Mouse (Mus musculus) layer of hippocampus, adult 2 months (tissue): ENCODE measurements around the gene Itgb6. TPM values are rescaled to one million over a fixed set of nuclear protein-coding genes. Genes with fewer than 3 reads are reported as not detected.

ENCODE experiments used
- DNase-seq, 2 experiments: peaks; one replicate each; pipeline ENCODE4 v3.0.0; 2022; ENCODE audit warnings: low spot score in 2 of 2
- H3K27ac ChIP-seq: fragments of 200-600 bp; 2 replicates; pipeline ENCODE4 v1.8.1; 2022
- H3K4me3 ChIP-seq: fragments of 200-600 bp; 2 replicates; pipeline ENCODE4 v1.8.1; 2022; ENCODE audit warnings: mild to moderate bottlenecking
- CTCF ChIP-seq: fragments of 200-600 bp; conservative IDR thresholded peaks from 2 replicates; pipeline ENCODE4 v1.8.1; 2022; ENCODE audit warnings: antibody characterized with exemption, mild to moderate bottlenecking, moderate library complexity
- total RNA-seq, 2 experiments: library from RNA; stranded (reverse); gene quantifications; 2 replicates each; pipeline ENCODE4 v1.2.3; 2021

The Itgb6 gene
- total RNA-seq, 2 experiments from 2014 or later: not detected

GRCm38 (mm10) chr2:60612906-60613856, 109.3 kb downstream of the Itgb6 start:
- Histone ChIP-seq H3K4me3 (no peak overlapping the region), H3K27ac (no peak overlapping the region)
- no peak for TF ChIP-seq CTCF
- no peak for DNase-seq

GRCm38 (mm10) chr2:60611622-60612021, 110.8 kb downstream of the Itgb6 start:
- no peak for TF ChIP-seq CTCF
- Histone ChIP-seq H3K4me3 (no peak overlapping the region), H3K27ac (no peak overlapping the region)
- DNase-seq: no peak

GRCm38 (mm10) chr2:60609436-60610199, 112.8 kb downstream of the Itgb6 start:
- Histone ChIP-seq H3K4me3 (no peak overlapping the region), H3K27ac (no peak overlapping the region)
- no peak for DNase-seq
- no peak for TF ChIP-seq CTCF

GRCm38 (mm10) chr2:60607980-60608379, 114.5 kb downstream of the Itgb6 start:
- H3K4me3 ChIP-seq: no peak overlapping the region
- DNase-seq: no peak
- TF ChIP-seq CTCF: peak; percentile 53
- no peak overlapping the region for H3K27ac ChIP-seq

GRCm38 (mm10) chr2:60601326-60601725, 121.1 kb downstream of the Itgb6 start:
- no peak overlapping the region for H3K4me3 ChIP-seq
- DNase-seq: no peak
- TF ChIP-seq CTCF: no peak
- no peak overlapping the region for H3K27ac ChIP-seq

- Histone ChIP-seq H3K4me3 (no peak overlapping the region), H3K27ac (no peak overlapping the region)
- DNase-seq: no peak
- TF ChIP-seq CTCF: no peak
These were observed 121.6 kb downstream of the Itgb6 start for GRCm38 (mm10) chr2:60600863-60601262.

GRCm38 (mm10) chr2:60583416-60583815, 139.0 kb downstream of the Itgb6 start:
- H3K4me3 ChIP-seq: no peak overlapping the region
- DNase-seq: no peak
- TF ChIP-seq CTCF: no peak
- H3K27ac ChIP-seq: no peak overlapping the region

- Histone ChIP-seq H3K4me3 (no peak overlapping the region), H3K27ac (no peak overlapping the region)
- TF ChIP-seq CTCF: no peak
- DNase-seq: no peak
These were observed 167.9 kb downstream of the Itgb6 start for GRCm38 (mm10) chr2:60554561-60554960.

GRCm38 (mm10) chr2:60552902-60553682, 169.4 kb downstream of the Itgb6 start, which contains the start of gene Pla2r1:
Gene Pla2r1 (minus strand): TSS chr2:60553308.
- Histone ChIP-seq H3K27ac (no peak within 1 kb of the TSS), H3K4me3 (peak within 1 kb of the TSS; percentile 47)
- TF ChIP-seq CTCF: peak; percentile 43
- no peak for DNase-seq

- no peak for DNase-seq
- Histone ChIP-seq H3K27ac (no peak overlapping the region), H3K4me3 (peak overlapping the region; percentile 47)
- no peak for TF ChIP-seq CTCF
These were observed 170.1 kb downstream of the Itgb6 start for GRCm38 (mm10) chr2:60552177-60552901.

GRCm38 (mm10) chr2:60551673-60552072, 170.8 kb downstream of the Itgb6 start:
- Histone ChIP-seq H3K27ac (no peak overlapping the region), H3K4me3 (no peak overlapping the region)
- DNase-seq: no peak
- no peak for TF ChIP-seq CTCF

- Histone ChIP-seq H3K4me3 (no peak overlapping the region), H3K27ac (no peak overlapping the region)
- TF ChIP-seq CTCF: no peak
- DNase-seq: no peak
These were observed 171.9 kb downstream of the Itgb6 start for GRCm38 (mm10) chr2:60550521-60550920.
